Mouse (Mus musculus): ENCODE data around the gene Rad51d. TPM values are rescaled to one million over a fixed set of nuclear protein-coding genes. Genes with fewer than 3 reads are reported as not detected.
"Not testable (repeated sequence)": the region's sequence is repeated elsewhere in the genome, so short reads cannot be mapped to it uniquely, and the experiment has no call there.

Rad51d gene
- polyA plus RNA-seq, 1 experiment: 12.9 TPM

DNA sequence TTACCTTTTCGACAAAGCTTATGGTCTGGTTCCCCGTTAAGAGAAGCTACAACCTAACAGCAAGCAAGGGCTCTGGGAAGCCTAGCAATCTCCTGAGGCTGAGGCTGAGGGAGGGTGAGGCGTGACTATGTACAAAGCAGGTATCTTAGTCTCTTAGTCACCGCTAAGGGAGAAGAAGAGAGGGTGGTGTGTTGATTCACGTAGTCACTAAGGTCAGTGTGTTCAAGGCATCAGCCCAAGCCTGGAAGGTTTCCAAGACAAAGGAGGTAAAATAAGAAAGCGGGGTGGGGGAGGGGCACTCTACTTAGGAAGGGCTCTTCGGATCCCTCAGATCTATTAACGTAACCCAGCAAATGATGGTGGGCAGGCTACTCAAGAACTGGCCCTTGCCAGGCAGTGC is 28.9 kb downstream of the Rad51d start:
- no peak for DNase-seq (ENCODE audit: extremely low spot score in 1 of 2, low spot score in 1 of 2)

DNA sequence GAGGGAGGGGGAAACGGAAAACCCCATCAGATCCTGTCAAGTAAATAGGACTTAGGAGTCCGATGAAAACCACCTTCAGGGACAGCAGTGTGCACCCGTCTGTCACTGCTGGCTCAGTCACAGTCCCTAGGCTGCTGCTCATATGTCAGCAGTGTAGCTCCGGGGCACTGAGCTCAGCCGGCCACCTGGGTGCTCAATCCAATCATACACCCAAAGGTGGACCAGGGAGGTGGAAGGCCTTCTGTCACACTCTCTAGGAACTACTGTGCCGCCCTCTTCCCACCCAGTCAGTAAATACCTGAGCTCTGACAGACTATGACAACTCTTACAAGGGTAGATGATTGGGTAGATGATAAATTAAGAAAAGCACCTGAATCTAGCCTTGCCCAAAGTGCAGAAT is 29.7 kb downstream of the Rad51d start:
- no peak for DNase-seq (ENCODE audit: extremely low spot score in 1 of 2, low spot score in 1 of 2)

DNA sequence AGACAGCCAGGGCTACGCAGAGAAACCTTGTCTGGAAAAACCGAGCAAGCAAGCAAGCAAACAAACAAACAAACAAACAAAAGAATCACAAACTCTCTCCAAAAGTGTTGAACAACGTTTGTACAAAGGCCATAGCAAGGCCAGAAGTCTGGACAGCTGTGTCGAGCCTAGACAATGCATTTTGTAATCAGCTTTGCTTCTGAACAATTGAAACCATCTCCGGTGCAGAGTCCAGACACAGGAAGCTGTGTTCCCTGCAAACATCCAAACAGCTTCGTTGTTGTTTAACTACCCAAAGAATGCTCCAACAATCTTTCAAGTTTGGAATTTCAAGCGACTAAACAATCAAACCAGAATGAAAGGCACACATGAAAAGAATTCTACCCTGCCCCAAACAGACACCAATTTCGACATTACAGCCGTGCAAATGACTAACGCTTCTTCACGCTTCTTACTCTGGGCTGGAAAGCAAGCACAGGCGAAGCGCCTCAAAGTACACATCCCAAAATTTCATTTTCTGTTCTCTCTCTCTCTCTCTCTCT is 33.0 kb downstream of the Rad51d start:
- DNase-seq (ENCODE audit: extremely low spot score in 1 of 2, low spot score in 1 of 2): no peak

DNA sequence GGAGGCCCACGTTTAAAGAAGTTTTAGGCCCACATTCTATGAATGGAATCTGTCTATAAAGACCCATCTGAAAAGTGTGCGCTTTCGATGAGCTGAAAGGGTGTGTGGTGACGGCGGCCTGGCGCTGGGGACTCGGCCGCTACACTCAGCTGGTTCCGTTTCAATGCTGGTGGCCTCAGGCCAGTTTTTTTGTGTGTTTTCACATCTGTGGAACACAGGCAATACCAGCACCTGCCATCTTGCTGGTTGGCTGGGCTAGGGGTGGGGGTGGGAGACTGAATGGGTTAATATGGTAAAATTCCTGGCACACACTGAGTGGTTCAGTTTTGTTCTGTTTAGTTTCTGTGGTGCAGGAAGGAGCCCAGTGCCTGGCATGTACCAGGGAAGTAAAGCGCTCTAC is 34.4 kb downstream of the Rad51d start:
- no peak for DNase-seq (ENCODE audit: extremely low spot score in 1 of 2, low spot score in 1 of 2)

DNA sequence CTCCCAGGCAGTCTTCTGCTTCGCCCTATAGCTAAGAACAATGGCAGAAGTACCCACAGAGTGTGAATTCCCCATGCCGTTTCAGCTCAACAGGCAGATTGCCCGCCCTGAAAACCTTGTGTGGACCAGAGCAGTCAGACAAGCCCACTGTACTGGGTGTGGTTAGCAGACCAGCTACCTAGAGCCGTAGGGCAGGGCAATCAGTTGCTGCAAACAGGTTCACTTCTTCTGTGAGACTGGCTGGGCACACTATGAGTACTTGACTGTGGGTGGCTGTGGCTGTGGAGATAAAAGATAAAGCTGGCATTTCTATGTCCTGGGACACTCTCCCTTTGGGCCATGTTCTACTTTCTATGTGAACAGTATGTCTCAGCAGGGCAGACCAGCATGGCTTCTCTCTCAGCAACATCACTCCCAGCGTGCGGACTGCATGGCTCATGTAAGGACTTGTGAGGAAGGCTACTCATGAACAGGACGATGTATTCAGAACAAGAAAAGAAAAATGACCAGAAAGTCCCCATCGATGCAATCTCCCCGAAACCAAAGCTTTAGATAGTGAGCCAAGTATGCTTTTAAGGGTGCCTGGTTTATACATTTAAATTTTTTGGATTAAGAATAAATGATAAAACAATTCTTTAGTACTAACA is 35.0 kb downstream of the Rad51d start:
- DNase-seq (ENCODE audit: extremely low spot score in 1 of 2, low spot score in 1 of 2): no peak

DNA sequence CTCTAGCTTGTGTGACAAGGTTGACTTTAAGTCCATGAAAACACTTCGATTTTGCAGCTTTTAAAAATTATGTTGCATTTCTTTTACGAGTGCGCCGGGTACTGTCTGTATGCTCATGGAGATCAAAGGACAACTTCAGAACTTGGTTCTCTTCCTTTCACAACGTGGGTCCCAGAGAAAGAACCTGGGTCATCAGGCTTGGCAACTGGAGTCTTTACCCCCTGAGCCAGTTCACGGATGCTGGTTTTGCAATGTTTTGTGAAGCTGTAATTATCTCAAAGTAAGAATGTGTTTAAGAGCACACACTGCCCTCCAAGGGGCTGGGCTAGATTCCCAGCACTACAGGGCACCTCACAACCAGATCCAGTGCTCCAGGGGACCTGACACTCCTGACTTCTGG is 36.3 kb downstream of the Rad51d start:
- DNase-seq (ENCODE audit: extremely low spot score in 1 of 2, low spot score in 1 of 2): no peak

DNA sequence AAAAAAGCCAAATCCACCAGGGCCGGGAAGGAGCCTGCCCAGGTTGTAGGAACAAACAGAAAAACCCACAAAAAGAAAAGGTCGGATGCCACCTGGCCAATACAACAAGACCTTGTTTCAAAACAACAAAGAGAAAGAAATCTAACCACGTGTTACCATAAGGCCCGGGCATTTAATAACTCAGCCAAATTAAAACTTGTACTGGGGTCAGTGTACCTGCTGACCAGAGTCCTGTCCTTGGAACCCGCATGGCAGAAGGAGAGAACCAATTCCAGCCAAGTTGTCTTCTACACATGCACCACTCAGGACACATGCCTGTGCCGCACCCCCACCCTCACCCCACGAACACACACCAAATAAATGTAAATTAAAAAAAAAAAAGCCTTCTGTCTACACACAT is 37.5 kb downstream of the Rad51d start:
- DNase-seq (ENCODE audit: extremely low spot score in 1 of 2, low spot score in 1 of 2): no peak

DNA sequence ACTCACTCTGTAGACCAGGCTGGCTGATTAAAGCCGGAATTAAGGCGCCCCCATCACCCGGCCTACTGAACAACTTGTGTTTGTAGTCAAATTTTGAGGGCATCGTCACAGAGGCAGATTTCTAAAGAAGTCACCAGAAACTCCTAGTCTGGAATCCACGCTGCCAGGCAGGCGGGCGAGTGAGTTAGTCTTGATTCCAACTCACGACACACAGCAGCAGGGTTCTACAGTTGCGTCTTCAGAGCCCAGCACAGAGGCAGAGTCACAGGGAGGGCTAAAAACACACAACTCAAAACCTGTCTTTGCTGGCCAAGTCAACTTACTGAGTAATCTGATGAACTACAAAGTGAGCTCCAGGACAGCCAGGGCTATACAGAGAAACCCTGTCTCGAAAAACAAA is 37.9 kb downstream of the Rad51d start:
- DNase-seq (ENCODE audit: extremely low spot score in 1 of 2, low spot score in 1 of 2): no peak

DNA sequence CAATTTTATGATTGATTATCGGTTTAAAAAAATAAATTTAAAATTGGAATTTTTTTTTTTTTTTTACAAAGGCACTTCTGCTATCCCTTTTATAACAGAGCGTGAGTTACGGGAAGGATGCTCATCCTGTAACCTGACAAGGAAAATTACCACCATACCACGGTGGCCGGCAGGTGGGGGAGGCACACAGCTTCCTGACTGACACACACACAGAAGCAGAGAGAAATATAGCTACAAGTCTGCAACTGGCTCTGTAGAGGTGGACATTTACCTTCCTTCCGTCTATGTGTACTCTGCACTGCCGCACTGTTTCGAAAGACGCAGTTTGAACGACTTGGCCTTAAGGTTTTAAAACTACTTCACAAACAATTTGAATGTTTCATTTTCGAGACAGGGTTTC is 38.3 kb downstream of the Rad51d start:
- no peak for DNase-seq (ENCODE audit: extremely low spot score in 1 of 2, low spot score in 1 of 2)

DNA sequence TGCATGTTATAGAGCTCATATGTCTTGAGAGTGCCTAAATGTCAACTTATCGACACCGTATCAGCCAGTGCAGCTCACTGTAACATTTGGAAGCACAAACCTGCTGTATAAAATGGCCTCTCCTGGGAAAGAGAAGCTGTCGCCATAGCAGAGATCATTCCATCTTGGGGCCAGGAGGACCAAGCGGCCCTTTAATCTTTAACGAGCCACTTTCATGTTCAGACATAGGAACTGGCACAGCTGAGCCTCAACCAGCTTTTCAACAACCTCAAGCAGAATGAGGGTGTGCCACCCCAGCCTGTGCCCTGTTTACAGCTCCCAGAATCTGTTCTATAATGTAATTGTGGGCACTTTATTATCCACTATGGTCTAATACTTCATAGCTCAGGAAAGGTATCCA is 40.2 kb downstream of the Rad51d start:
- no peak for DNase-seq (ENCODE audit: extremely low spot score in 1 of 2, low spot score in 1 of 2)

DNA sequence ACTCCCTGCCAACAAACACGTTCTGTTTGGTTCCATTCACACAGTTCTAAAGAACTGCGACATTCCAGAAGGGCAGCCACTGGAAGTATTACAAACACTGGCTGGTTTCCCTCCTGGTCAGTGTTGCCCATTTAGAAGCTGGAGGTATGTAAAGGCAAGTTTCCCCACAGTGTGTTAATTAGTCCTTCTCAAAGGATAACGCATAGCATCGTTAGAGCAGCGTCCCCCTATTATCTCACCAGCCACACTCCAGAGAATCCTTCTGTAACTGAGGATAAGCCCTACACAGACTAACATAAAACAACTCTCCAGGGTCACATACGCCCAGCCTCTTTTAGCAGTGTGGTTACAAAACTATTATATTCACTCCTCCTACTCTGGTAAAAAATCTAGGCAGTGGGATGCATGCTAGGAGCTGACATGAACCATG is 42.8 kb downstream of the Rad51d start:
- no peak for DNase-seq (ENCODE audit: extremely low spot score in 1 of 2, low spot score in 1 of 2)

DNA sequence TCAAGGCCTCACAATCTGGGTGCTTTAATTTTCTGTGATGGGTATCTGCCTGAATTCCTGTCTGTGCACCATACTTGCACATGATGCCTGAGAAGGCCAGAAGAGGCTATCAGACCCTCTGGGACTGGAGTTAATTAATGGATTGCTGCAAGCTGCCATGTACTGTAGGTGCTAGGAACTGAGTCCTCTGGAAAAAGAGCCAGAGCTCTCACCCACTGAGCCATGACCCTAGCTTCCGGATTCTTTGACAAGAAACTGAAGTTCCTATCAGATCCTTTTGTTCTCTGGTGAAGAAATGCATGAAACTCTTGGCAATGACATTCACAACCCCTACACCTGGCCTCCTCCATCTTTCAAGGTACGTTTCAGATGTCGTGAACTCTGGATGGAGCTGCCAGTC is 43.5 kb downstream of the Rad51d start:
- no peak for DNase-seq (ENCODE audit: extremely low spot score in 1 of 2, low spot score in 1 of 2)

DNA sequence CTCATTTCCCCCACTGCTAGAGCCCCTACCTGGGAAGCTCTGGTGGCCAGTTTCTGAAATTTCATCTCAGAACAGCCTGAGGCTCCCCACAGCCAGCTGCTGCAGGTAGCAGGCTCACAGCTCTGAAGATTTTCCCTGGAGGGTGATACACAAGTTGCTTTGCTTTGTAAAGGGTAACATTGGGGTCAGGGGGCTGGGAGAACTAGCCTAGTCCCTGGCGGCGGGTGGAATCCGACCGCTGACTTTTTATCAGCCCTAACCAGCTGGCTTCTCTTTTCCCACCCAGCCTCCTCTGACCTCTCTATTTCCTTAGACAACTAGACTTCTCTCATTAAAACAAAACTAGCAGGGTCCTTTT is 44.4 kb downstream of the Rad51d start:
- no peak for DNase-seq (ENCODE audit: extremely low spot score in 1 of 2, low spot score in 1 of 2)

DNA sequence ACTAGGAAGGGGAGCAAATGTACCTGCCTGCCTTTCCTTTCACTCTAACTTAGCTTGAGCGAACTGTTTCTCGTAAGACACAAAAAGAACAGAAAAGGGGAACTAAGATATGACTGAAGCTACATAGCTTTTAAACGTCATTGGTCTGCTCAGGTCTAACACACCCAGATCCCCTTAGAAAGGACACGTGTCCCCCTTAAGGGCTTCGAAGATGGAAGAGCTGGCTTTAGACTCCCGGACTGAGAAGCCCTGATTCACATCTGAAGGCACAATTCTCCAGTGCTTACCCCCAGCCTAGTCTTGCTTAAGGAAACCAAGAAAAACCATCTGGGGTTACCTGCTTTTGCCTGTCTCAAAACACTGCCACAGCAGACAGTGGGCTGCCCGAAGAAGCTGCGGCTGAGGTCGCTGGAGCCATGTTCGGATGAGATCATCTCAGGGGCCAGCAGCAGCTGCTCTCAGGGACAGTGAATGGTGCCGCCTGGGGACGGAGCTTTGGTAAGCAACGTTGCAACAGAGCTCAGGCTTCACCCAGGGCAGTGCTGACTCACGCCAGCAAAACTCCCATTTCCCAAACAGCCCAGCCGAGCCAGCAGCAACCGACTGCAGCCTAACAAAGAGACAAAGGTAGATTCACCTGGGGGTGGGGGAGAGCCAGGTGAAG is 44.9 kb downstream of the Rad51d start:
- DNase-seq (ENCODE audit: extremely low spot score in 1 of 2, low spot score in 1 of 2): peak in 1 of 2 experiments; percentile 47

DNA sequence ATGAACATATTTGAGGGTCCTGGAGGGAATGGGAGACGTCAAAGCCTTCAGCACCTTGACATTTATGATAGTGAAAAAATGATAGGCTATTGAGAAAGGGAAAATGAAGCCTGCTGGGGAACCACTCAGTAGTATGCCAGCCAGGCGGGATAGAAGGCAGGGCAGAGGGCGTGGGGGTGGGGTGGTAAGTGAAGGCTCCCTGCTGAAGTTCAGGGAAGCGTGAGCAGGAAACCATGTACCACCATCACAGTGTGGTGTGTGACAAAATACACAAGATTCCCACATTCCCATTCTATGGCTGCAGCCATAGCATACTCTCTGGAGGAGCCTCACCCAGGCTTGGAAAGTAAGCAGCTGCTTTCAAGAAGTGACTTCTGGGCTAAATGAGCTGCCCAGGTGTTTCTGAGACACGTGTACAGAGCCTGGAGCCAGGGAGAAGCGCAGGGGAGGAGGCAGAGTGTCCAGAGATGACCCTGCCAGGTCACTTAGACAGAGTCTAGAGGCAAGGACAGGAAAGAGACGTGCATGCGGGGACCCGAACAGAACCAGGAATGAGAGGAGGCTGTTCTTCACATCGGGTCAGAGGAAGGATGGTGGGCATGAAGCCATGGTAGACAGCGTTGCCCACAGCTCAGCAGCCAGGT is 45.5 kb downstream of the Rad51d start:
- DNase-seq (ENCODE audit: extremely low spot score in 1 of 2, low spot score in 1 of 2): no peak

DNA sequence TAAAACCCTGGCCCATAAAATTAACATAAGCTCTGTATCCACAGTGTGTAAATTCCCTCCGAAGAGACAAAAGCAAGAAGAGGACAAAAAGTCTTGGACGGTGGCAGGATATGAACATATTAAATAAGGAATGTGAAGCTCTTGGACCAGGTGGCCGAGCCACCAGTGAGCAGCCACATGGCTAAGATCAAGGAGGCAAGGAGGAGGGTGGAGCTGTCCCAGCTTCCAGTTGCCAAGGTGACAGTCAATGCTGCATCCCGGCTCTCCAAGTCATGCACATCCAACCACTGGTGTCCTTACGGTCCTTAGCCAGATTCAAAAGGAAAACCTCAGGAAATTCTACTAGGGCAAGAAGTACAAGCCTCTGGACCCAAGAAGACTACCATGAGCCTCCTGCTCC is 51.9 kb downstream of the Rad51d start:
- no peak for DNase-seq (ENCODE audit: extremely low spot score in 1 of 2, low spot score in 1 of 2)

DNA sequence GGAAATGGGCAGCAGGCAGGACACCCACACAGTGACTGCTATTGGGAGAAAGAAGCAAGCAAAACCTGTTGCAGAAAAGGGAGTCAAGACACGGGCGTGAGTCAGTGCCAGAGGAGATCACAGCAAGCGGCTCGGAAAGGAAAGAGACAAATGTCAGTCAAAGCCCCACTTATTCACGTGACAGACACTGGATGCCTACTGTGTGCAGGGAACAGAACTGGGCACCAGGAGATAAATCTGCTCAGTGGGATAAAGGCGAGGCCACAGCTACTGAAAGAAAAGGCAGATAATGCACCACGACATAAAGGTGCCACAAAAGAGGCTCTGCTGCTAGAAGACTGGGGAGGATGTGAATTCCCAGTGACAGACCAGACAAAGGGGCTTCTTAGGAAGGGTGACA is 52.6 kb downstream of the Rad51d start:
- DNase-seq (ENCODE audit: extremely low spot score in 1 of 2, low spot score in 1 of 2): no peak

DNA sequence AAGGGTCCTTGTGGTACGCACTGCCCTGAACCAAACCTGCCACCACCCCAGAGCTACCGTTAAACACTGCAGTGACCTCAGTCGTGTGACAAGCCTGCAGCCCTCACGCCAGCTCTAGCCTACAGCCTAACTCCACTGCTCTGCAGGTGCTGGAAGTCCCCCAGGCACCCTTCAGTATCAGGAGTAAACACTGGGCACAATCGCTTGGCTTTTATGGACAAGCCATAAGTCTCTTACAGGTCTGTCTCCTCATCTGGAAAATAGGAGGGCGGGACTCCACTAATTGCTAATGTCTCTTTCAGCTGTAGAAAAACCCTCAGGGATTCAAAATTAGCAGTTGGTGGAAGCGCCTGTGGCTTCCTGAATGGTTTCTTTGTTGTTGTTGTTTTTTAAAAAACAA is 53.2 kb downstream of the Rad51d start:
- no peak for DNase-seq (ENCODE audit: extremely low spot score in 1 of 2, low spot score in 1 of 2)

DNA sequence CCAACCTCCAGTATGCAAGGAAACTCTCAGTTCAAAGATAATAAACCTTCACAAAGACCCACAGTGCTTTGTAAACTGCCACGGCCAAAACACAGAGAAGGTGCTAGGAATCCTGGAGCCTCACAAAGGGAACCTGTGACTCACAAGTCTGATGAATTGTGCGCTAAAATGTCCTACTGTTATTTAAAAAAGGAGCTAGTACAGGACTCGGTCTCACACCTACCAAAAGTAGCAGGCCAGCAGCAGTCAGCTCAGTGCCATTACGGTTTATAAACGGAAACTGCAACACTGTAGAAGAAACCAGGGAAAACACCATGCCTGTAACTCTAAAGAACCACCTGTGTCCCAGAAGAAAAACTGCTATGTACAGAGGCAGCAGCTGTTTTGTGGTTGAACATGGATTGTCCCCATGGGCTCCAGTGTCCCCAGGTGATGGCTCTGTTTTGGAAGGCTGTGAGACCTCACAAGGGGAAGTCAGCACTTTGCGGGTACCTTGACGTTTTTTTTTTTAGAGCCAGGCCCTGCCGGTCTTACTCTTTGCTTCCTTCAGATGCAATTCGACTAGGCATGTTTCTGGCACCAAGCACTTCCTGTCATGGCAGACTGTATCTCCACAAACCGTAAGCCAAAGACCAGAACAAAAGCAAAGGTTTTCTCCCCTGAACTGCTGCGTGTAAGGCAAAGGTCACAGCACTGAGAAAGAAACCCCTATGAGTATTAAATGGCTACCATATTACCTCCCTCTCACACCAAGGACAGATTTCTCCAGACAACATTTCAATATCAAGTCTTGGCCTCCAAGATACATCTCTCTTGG is 54.6 kb downstream of the Rad51d start:
- peak in 1 of 2 experiments; percentile 32 for DNase-seq (ENCODE audit: extremely low spot score in 1 of 2, low spot score in 1 of 2)

DNA sequence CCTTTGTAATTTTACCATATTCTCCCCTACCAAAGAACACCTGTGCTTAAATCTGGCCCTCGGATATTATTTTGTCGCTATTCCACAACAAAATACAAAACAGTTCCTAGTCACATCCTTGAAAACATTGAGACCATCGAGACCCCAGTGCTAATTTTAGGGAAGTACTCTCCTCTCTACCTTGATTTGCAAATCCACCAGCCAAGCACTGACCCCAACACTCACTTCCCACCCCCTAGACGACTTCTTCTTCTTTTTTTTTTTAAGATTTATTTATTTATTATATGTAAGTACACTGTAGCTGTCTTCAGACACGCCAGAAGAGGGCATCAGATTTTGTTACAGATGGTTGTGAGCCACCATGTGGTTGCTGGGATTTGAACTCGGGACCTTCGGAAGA is 56.1 kb downstream of the Rad51d start:
- not testable (repeated sequence) for DNase-seq (ENCODE audit: extremely low spot score in 1 of 2, low spot score in 1 of 2)

DNA sequence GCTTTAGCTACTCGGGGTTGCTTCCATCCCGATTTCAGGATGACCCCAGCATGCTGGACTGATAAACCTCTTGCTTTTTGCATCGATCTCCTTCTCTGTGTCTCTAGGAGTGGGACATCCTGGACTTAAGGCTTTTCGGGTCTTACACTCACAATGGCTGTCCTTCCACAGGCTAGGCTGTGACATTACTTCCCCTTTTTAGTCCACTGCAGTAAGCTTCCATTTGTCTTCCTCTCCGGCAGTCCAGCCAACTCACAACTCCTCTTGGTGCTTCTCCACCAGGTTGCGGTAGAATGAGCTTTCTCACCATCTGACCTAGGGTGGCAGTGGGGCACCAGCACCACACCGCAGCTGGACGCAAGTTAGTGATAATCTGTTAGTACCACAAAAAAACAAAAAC is 56.5 kb downstream of the Rad51d start:
- no peak for DNase-seq (ENCODE audit: extremely low spot score in 1 of 2, low spot score in 1 of 2)
